ENCODE assay signal across 29 mouse cellular contexts in the genomic region with DNA sequence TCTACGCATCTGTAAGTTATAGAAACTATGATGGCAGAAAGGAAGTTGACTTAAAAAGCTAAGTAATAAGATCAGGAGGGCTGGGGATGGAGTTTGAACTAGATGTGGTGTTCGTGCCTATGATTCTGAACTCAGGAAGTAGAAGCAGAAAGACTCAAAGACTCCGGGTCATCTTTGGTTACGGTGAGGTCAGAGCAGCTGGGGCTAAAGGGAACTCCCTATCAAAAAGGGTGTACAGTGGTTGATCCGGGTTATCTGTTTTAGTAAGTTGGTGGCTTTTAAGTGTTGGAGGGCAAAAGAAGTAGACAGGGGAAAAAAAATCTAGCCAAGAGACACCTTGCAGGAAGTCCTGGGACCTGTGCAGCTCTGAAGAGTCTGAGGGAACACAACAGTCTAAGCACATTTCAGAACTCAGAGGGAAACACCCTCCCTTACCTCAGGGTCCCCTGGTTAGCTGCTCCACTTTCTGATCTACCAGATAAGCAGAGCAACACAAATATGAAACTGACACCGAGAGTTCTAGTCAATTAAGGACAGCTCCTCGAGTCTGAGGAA. TPM values are rescaled to one million over a fixed set of nuclear protein-coding genes. Genes with fewer than 3 reads are reported as not detected.
A peak's percentile ranks its signal among the peaks of the same experiment; 100 is the strongest.
DNase-seq lines count a peak whose midpoint lies in the region; ATAC-seq and TF ChIP-seq lines count a peak whose summit lies in the region.
"Had no signal": no experiment of that assay in that cellular context is flagged by ENCODE, and none has a peak within 500 bp of the region (broad histone marks: within the 10 kb centered on the region; RNA-seq: fewer than 3 reads in every experiment).

No protein-coding gene starts in this region.

- TF ChIP-seq POLR2A in thymus, adult 2 months (IDR thresholded peaks at IDR 0.05; ENCODE audit: control insufficient read depth, extremely low read depth, insufficient read depth, low read length, poor library complexity): no peak
- TF ChIP-seq POLR2A in CH12.LX (IDR thresholded peaks at IDR 0.05; ENCODE audit: low read depth, low read length): no peak

- in situ Hi-C loops in CH12.LX (cut with MboI; ENCODE audit: low pct_ligation_motif_present, low pct_unique_long_range_greater_than_20kb, low sequenced_read_pairs): loop anchor here (10.0 kb wide), 1 partner anchor 66 kb away; no protein-coding TSS in a partner anchor

- no peak overlapping the region for H3K27ac ChIP-seq in thymus, adult 2 months (ENCODE audit: control insufficient read depth, insufficient read depth, low read length)
- H3K27ac ChIP-seq in CH12.LX (ENCODE audit: insufficient read depth, low read depth): peak overlapping the region; percentile 30; the same call in 1 of the 2 replicates
- H3K27ac ChIP-seq: gastrocnemius, adult 2 months; heart, adult 2 months; hindbrain, embryonic 15.5 days; intestine, embryonic 15.5 days; kidney, postnatal 0 days; liver, embryonic 15.5 days; midbrain, embryonic 12.5 days had no signal

- dilution Hi-C loops in CH12.LX (cut with MboI; ENCODE audit: extremely low pct_ligation_motif_present, extremely low pct_unique_long_range_greater_than_20kb, low sequenced_read_pairs): no loop called here

- H3K79me2 ChIP-seq in CH12.LX (replicated peaks; ENCODE audit: control insufficient read depth, extremely low read depth, insufficient read depth, poor library complexity, severe bottlenecking): peaks cover 2% of the 10 kb centered on the region

- peak; percentile 85 for ATAC-seq in inflammation-experienced regulatory T-cells, adult 6 months
- ATAC-seq: forebrain, embryonic 16.5 days; intestine, embryonic 15.5 days; Patski had no signal

- H3K9ac ChIP-seq in CH12.LX (ENCODE audit: insufficient read depth, low read depth): peak overlapping the region; percentile 5; the same call in 1 of the 2 replicates
- H3K9ac ChIP-seq: heart, embryonic 12.5 days; hindbrain, embryonic 15.5 days; intestine, embryonic 15.5 days; liver, embryonic 15.5 days; lung, embryonic 14.5 days; midbrain, embryonic 12.5 days had no signal

- H3K4me3 ChIP-seq in thymus, adult 2 months (ENCODE audit: control insufficient read depth, insufficient read depth, low read length): no peak overlapping the region
- H3K4me3 ChIP-seq in CH12.LX (replicated peaks in 1 of 3; ENCODE audit: low read depth in 2 of 3, low read length in 2 of 3, poor library complexity in 1 of 3): peak overlapping the region in 1 of 3 experiments; percentile 15
- H3K4me3 ChIP-seq: erythroblast, embryonic 14.5 days; gastrocnemius, adult 2 months; heart, adult 2 months; heart, embryonic 12.5 days; hindbrain, embryonic 15.5 days; intestine, embryonic 15.5 days; liver, embryonic 15.5 days; megakaryocyte, embryonic 14.5 days; midbrain, embryonic 12.5 days had no signal

- peak; percentile 14 for DNase-seq in thymus, postnatal 14 days
- DNase-seq in thymus, adult 2 months: no peak
- DNase-seq in CH12.LX (ENCODE audit: extremely low read depth): peak; percentile 50
- DNase-seq in lung, postnatal 14 days: no peak
- no peak for DNase-seq in left cerebral cortex, postnatal 14 days (ENCODE audit: low spot score in 2 of 2)
- no peak for DNase-seq in layer of hippocampus, postnatal 25 days (ENCODE audit: extremely low spot score in 1 of 2, low spot score in 1 of 2)
- DNase-seq: adrenal gland, postnatal 25 days; cerebellum, adult 18-20 months; cerebellum, postnatal 10 days; gastrocnemius, adult 2 months; gastrocnemius, postnatal 36 days; heart, adult 2 months; kidney, adult 8-10 months; kidney, postnatal 4 days; layer of hippocampus, postnatal 36 days; liver; lung, embryonic 14.5 days; spleen, adult 18-20 months had no signal

- H3K4me1 ChIP-seq in thymus, adult 2 months (replicated peaks; ENCODE audit: control insufficient read depth, insufficient read depth, low read length): peaks cover 21% of the 10 kb centered on the region
- peaks cover 11 to 72% of the 10 kb centered on the region in 2 experiments for H3K4me1 ChIP-seq in CH12.LX (ENCODE audit: control insufficient read depth in 1 of 2, insufficient read depth in 2 of 2)
- H3K4me1 ChIP-seq: hindbrain, embryonic 15.5 days; intestine, embryonic 15.5 days; midbrain, embryonic 12.5 days had no signal

- TF ChIP-seq EP300 in CH12.LX (IDR thresholded peaks at IDR 0.05; ENCODE audit: low read length): no peak

- WGBS in thymus, adult 2 months: 15% methylated on average over 7 of the region's 7 CpGs

- TF ChIP-seq CTCF in thymus, adult 2 months (IDR thresholded peaks at IDR 0.05; ENCODE audit: borderline replicate concordance, control insufficient read depth, extremely low read depth, insufficient read depth, low read length, poor library complexity): no peak
- TF ChIP-seq CTCF in CH12.LX (conservative IDR thresholded peaks at IDR 0.05 in 1 of 2, IDR thresholded peaks at IDR 0.05 in 1 of 2; ENCODE audit: low read depth in 2 of 2, low read length in 2 of 2): no peak

- peak overlapping the region; percentile 47; the same call in 1 of the 2 replicates for H3K4me2 ChIP-seq in CH12.LX (ENCODE audit: insufficient read depth, low read depth, poor library complexity, severe bottlenecking)
- H3K4me2 ChIP-seq: heart, embryonic 12.5 days; hindbrain, embryonic 15.5 days; intestine, embryonic 15.5 days; liver, embryonic 15.5 days; lung, embryonic 14.5 days; midbrain, embryonic 12.5 days had no signal

- no peaks in the 10 kb centered on the region for H3K27me3 ChIP-seq in thymus, adult 2 months (ENCODE audit: control insufficient read depth, insufficient read depth, low read length)
- no peaks in the 10 kb centered on the region for H3K27me3 ChIP-seq in CH12.LX (replicated peaks)
- H3K27me3 ChIP-seq: heart, embryonic 12.5 days; hindbrain, embryonic 15.5 days; intestine, embryonic 15.5 days; liver, embryonic 15.5 days; megakaryocyte, embryonic 14.5 days; midbrain, embryonic 12.5 days; Patski had no signal

- intact Hi-C loops in left cerebral cortex, postnatal 14 days (cut with DNase I): loop anchor here (5.0 kb wide), 1 partner anchor 34 kb away; the partner anchor contains the start of gene Nin

- no peaks in the 10 kb centered on the region for H3K9me3 ChIP-seq in CH12.LX (replicated peaks; ENCODE audit: low read length)
- H3K9me3 ChIP-seq: heart, embryonic 12.5 days; hindbrain, embryonic 15.5 days; intestine, embryonic 15.5 days; liver, embryonic 15.5 days; megakaryocyte, embryonic 14.5 days; midbrain, embryonic 12.5 days had no signal

- no peak for TF ChIP-seq RAD21 in CH12.LX (IDR thresholded peaks at IDR 0.05; ENCODE audit: low read depth, low read length)

- H3K36me3 ChIP-seq in thymus, adult 2 months (ENCODE audit: control insufficient read depth, insufficient read depth, low read length): no peaks in the 10 kb centered on the region
- H3K36me3 ChIP-seq in CH12.LX (replicated peaks in 1 of 2; ENCODE audit: control insufficient read depth in 1 of 2, insufficient read depth in 1 of 2, low read length in 1 of 2): peaks cover 4 to 58% of the 10 kb centered on the region in 2 experiments
- H3K36me3 ChIP-seq: hindbrain, embryonic 15.5 days; liver, embryonic 15.5 days had no signal

TF ChIP-seq in CH12.LX, 34 proteins besides CTCF, POLR2A, EP300 and RAD21:
- TF ChIP-seq ETS1 (conservative IDR thresholded peaks at IDR 0.05; ENCODE audit: low read depth, low read length) (peak; percentile 67), TBP (conservative IDR thresholded peaks at IDR 0.05; ENCODE audit: low read depth, low read length) (0 out of 2 replicates have a peak, but pooled peaks have one; percentile 9), NELFE (IDR thresholded peaks at IDR 0.05; ENCODE audit: low read depth, low read length) (no peak)

RNA-seq across cellular contexts. Expression of gene Nin, which starts 35.0 kb away (rescaled TPM):
- 21.8 and 32.2 TPM in 2 replicates for polyA plus RNA-seq in thymus, adult 2 months (2012; rRNA removed)
- total RNA-seq in CH12.LX (2012; rRNA removed) (29.0 and 33.5 TPM in 2 replicates), CH12.LX (2014; rRNA removed) (34.1 and 37.2 TPM in 2 replicates)
- polyA plus RNA-seq in CH12.LX (2012; ENCODE audit: insufficient read length, low read depth): 41.8 and 51.7 TPM in 2 replicates
- polyA plus RNA-seq in inflammation-experienced regulatory T-cells, adult 6 months (2017; shearing (Covaris generic)): 10 to 100 TPM; 14.6 to 25.0 (median 24.6) TPM
- 10 to 100 TPM; 44.5 to 53.7 TPM for total RNA-seq in left cerebral cortex, postnatal 14 days (2021)
- 10 to 100 TPM; 53.7 to 69.3 TPM for total RNA-seq in layer of hippocampus, postnatal 25 days (2021)

Comparison
In these comparisons a context has a peak if more than half of its experiments do, and no peak if none do; other contexts are left out.
1. DNase-seq: peak in thymus, postnatal 14 days (single experiment) and CH12.LX (single experiment); none in thymus, adult 2 months (single experiment), lung, postnatal 14 days (single experiment), left cerebral cortex, postnatal 14 days (0 of 2) and layer of hippocampus, postnatal 25 days (0 of 2).